In genomic region chr14:32888876-32889674, GRCm38 (mm10) we compare ENCODE assay signal across 8 mouse cellular contexts. TPM values are rescaled to one million over a fixed set of nuclear protein-coding genes. Genes with fewer than 3 reads are reported as not detected.
A peak's percentile ranks its signal among the peaks of the same experiment; 100 is the strongest.
DNase-seq lines count a peak whose midpoint lies in the region; ATAC-seq lines count a peak whose summit lies in the region.
"Had no signal": no experiment of that assay in that cellular context is flagged by ENCODE, and none has a peak within 500 bp of the region (broad histone marks: within the 10 kb centered on the region; RNA-seq: fewer than 3 reads in every experiment).

No protein-coding gene starts in this region.

- H3K4me2 ChIP-seq in forebrain, embryonic 13.5 days: peak overlapping the region; percentile 11; the same call in 1 of the 2 replicates
- H3K4me2 ChIP-seq in hindbrain, embryonic 11.5 days (replicated peaks; ENCODE audit: low read depth, low read length): no peak overlapping the region

- H3K36me3 ChIP-seq in forebrain, embryonic 13.5 days (ENCODE audit: poor library complexity, severe bottlenecking): no peaks in the 10 kb centered on the region
- no peaks in the 10 kb centered on the region for H3K36me3 ChIP-seq in hindbrain, embryonic 11.5 days (ENCODE audit: control insufficient read depth, insufficient read depth, low read length)

- peak; percentile 95 for ATAC-seq in forebrain, embryonic 13.5 days
- ATAC-seq in hindbrain, embryonic 11.5 days (ENCODE audit: low FRiP score): peak; percentile 94
- no peak for ATAC-seq in erythroid progenitor cell, adult 5-6 weeks (replicated peaks; ENCODE audit: low FRiP score, poor library complexity, severe bottlenecking)

- H3K27ac ChIP-seq in forebrain, embryonic 13.5 days: peak overlapping the region; percentile 65
- H3K27ac ChIP-seq in hindbrain, embryonic 11.5 days (ENCODE audit: low read depth, low read length): peak overlapping the region; percentile 71

- peak; percentile 33 for DNase-seq in adrenal gland, adult 8-10 months
- peak; percentile 40 for DNase-seq in brain, embryonic 18.5 days (ENCODE audit: low read depth, low spot score)
- DNase-seq in hindbrain, embryonic 11.5 days (ENCODE audit: low spot score): peak; percentile 67
- DNase-seq in left cerebral cortex, postnatal 4 days: peak; percentile 71
- peak; percentile 65 for DNase-seq in retina, embryonic 14.5 days (ENCODE audit: low spot score)

- H3K9ac ChIP-seq in forebrain, embryonic 13.5 days: no peak overlapping the region
- no peak overlapping the region for H3K9ac ChIP-seq in hindbrain, embryonic 11.5 days (ENCODE audit: low read depth, low read length)

- H3K9me3 ChIP-seq in forebrain, embryonic 13.5 days (replicated peaks): no peaks in the 10 kb centered on the region
- no peaks in the 10 kb centered on the region for H3K9me3 ChIP-seq in hindbrain, embryonic 11.5 days (ENCODE audit: control insufficient read depth, low read length)

- H3K27me3 ChIP-seq in forebrain, embryonic 13.5 days: no peaks in the 10 kb centered on the region
- no peaks in the 10 kb centered on the region for H3K27me3 ChIP-seq in hindbrain, embryonic 11.5 days (ENCODE audit: control insufficient read depth, insufficient read depth, low read length)

- intact Hi-C loops in left cerebral cortex, postnatal 4 days (cut with DNase I): no loop called here

- H3K4me3 ChIP-seq in forebrain, embryonic 13.5 days: no peak overlapping the region
- H3K4me3 ChIP-seq in hindbrain, embryonic 11.5 days (ENCODE audit: low read depth, low read length): no peak overlapping the region

- peaks cover 21% of the 10 kb centered on the region for H3K4me1 ChIP-seq in forebrain, embryonic 13.5 days
- H3K4me1 ChIP-seq in hindbrain, embryonic 11.5 days (replicated peaks; ENCODE audit: control insufficient read depth, insufficient read depth, low read length): peaks cover 8% of the 10 kb centered on the region; the same call in 1 of the 2 replicates

- WGBS in forebrain, embryonic 13.5 days: 6% methylated on average over 6 of the region's 6 CpGs
- 20% methylated on average over 6 of the region's 6 CpGs for WGBS in hindbrain, embryonic 11.5 days

RNA-seq across cellular contexts. Expression of gene Vstm4, which starts 32.5 kb away (rescaled TPM):
- total RNA-seq in adrenal gland, adult 8-10 months (2022): 10 to 100 TPM; 15.7 to 22.0 (median 18.1) TPM
- 3.7 and 4.2 TPM in 2 replicates for polyA plus RNA-seq in forebrain, embryonic 13.5 days (2015; fragmentation: Nextera tagmentation; extraction: Ambion mirVana)
- polyA plus RNA-seq in hindbrain, embryonic 11.5 days (2014; fragmentation: Nextera tagmentation; extraction: Ambion mirVana): 3.3 and 4.3 TPM in 2 replicates
- total RNA-seq in left cerebral cortex, postnatal 4 days (2021): 1 to 10 TPM; 4.5 to 5.0 TPM
- total RNA-seq in erythroid progenitor cell, adult 5-6 weeks (2015; ENCODE audit: low replicate concordance): 1.1 and 1.3 TPM in 2 replicates
- 1.4 and 2.6 TPM in 2 replicates for total RNA-seq in erythroid progenitor cell, adult 5-6 weeks (2017; ENCODE audit: low replicate concordance)

RNA-seq across cellular contexts. Expression of gene Fam170b, which starts 55.3 kb away (rescaled TPM):
- total RNA-seq in adrenal gland, adult 8-10 months (2022): under 1 TPM; 0.13 to 0.28 (median 0.19) TPM
- not detected in 2 replicates for polyA plus RNA-seq in forebrain, embryonic 13.5 days (2015; fragmentation: Nextera tagmentation; extraction: Ambion mirVana)
- 0.08 TPM in 1 of 2 replicates, not detected in the other for polyA plus RNA-seq in hindbrain, embryonic 11.5 days (2014; fragmentation: Nextera tagmentation; extraction: Ambion mirVana)
- total RNA-seq in left cerebral cortex, postnatal 4 days (2021): not detected
- total RNA-seq in erythroid progenitor cell, adult 5-6 weeks (2015; ENCODE audit: low replicate concordance): not detected in 2 replicates
- not detected in 2 replicates for total RNA-seq in erythroid progenitor cell, adult 5-6 weeks (2017; ENCODE audit: low replicate concordance)
- polyA plus RNA-seq: intestine, embryonic 14.5 days had no signal
